In genomic region chr2:52904526-52904925, GRCm38 (mm10) we compare ENCODE assay signal across 30 mouse cellular contexts. TPM values are rescaled to one million over a fixed set of nuclear protein-coding genes. Genes with fewer than 3 reads are reported as not detected.
DNase-seq lines count a peak whose midpoint lies in the region; ATAC-seq and TF ChIP-seq lines count a peak whose summit lies in the region.
"Had no signal": no experiment of that assay in that cellular context is flagged by ENCODE, and none has a peak within 500 bp of the region (broad histone marks: within the 10 kb centered on the region; RNA-seq: fewer than 3 reads in every experiment).

No protein-coding gene starts in this region.

- H3K27me3 ChIP-seq in midbrain, embryonic 14.5 days (ENCODE audit: control insufficient read depth, insufficient read depth, low read length), result no peaks in the 10 kb centered on the region
- H3K27me3 ChIP-seq in midbrain, embryonic 10.5 days (ENCODE audit: low read depth, poor library complexity, severe bottlenecking), result no peaks in the 10 kb centered on the region
- no peaks in the 10 kb centered on the region for H3K27me3 ChIP-seq in lung, postnatal 0 days (replicated peaks; ENCODE audit: insufficient read depth, low read length)
- H3K27me3 ChIP-seq: CH12.LX; embryonic facial prominence, embryonic 12.5 days; embryonic facial prominence, embryonic 15.5 days; heart, embryonic 12.5 days; heart, embryonic 15.5 days; Patski had no signal

- ATAC-seq in midbrain, embryonic 14.5 days (ENCODE audit: low FRiP score, low TSS enrichment), result no peak
- ATAC-seq in lung, postnatal 0 days, result no peak
- ATAC-seq: forebrain, embryonic 14.5 days; forebrain, postnatal 0 days; hindbrain, postnatal 0 days; inflammation-experienced regulatory T-cells, adult 6 months; intestine, embryonic 16.5 days; Patski had no signal

- H3K36me3 ChIP-seq in midbrain, embryonic 14.5 days (ENCODE audit: control insufficient read depth, insufficient read depth, low read length), result no peaks in the 10 kb centered on the region
- H3K36me3 ChIP-seq in midbrain, embryonic 10.5 days, result no peaks in the 10 kb centered on the region
- H3K36me3 ChIP-seq in lung, postnatal 0 days (ENCODE audit: insufficient read depth, low read length), result no peaks in the 10 kb centered on the region
- H3K36me3 ChIP-seq: embryonic facial prominence, embryonic 12.5 days; embryonic facial prominence, embryonic 15.5 days; G1E; heart, embryonic 12.5 days; heart, embryonic 15.5 days had no signal

- no peak overlapping the region for H3K9ac ChIP-seq in midbrain, embryonic 14.5 days (replicated peaks; ENCODE audit: low read length)
- H3K9ac ChIP-seq in lung, postnatal 0 days (replicated peaks; ENCODE audit: low read depth), result no peak overlapping the region
- H3K9ac ChIP-seq: embryonic facial prominence, embryonic 12.5 days; embryonic facial prominence, embryonic 15.5 days; forebrain, postnatal 0 days; heart, embryonic 12.5 days; heart, embryonic 15.5 days; hindbrain, embryonic 14.5 days had no signal

- H3K4me2 ChIP-seq in midbrain, embryonic 14.5 days (ENCODE audit: low read length), result no peak overlapping the region
- no peak overlapping the region for H3K4me2 ChIP-seq in lung, postnatal 0 days (replicated peaks; ENCODE audit: low read depth, low read length)
- H3K4me2 ChIP-seq: embryonic facial prominence, embryonic 12.5 days; embryonic facial prominence, embryonic 15.5 days; heart, embryonic 12.5 days; heart, embryonic 15.5 days; hindbrain, embryonic 14.5 days had no signal

- 67% methylated on average over 5 of the region's 5 CpGs for WGBS in midbrain, embryonic 14.5 days
- 77% methylated on average over 5 of the region's 5 CpGs for WGBS in midbrain, embryonic 10.5 days
- WGBS in lung, postnatal 0 days, result 77% methylated on average over 5 of the region's 5 CpGs

- no peaks in the 10 kb centered on the region for H3K4me1 ChIP-seq in midbrain, embryonic 14.5 days (ENCODE audit: control insufficient read depth, insufficient read depth, low read length)
- peaks cover 27% of the 10 kb centered on the region for H3K4me1 ChIP-seq in midbrain, embryonic 10.5 days
- no peaks in the 10 kb centered on the region for H3K4me1 ChIP-seq in lung, postnatal 0 days (ENCODE audit: insufficient read depth, low read depth, low read length)

- DNase-seq in midbrain, embryonic 14.5 days, result peak; percentile 26
- DNase-seq in midbrain, embryonic 10.5 days (ENCODE audit: low spot score), result no peak
- DNase-seq in ES-CJ7 (ENCODE audit: low read depth, low spot score) (peak; percentile 78), WW6 (ENCODE audit: low read depth, low spot score) (peak; percentile 42)
- DNase-seq in lung, postnatal 0 days (ENCODE audit: low spot score), result no peak
- no peak for DNase-seq in heart, postnatal 36 days
- DNase-seq: adrenal gland, postnatal 10 days; adrenal gland, postnatal 36 days; B cell, adult 2 months; cerebellum, adult 18-20 months; cerebellum, adult 9-10 months; cerebellum, postnatal 14 days; forebrain, postnatal 0 days; gastrocnemius, adult 2 months; gastrocnemius, postnatal 14 days; heart, adult 18-20 months; heart, postnatal 10 days; heart, postnatal 4 days had no signal

- TF ChIP-seq EP300 in lung, postnatal 0 days (IDR thresholded peaks at IDR 0.05), result no peak

- no peak overlapping the region for H3K4me3 ChIP-seq in midbrain, embryonic 14.5 days (replicated peaks; ENCODE audit: low read depth, low read length)
- no peak overlapping the region for H3K4me3 ChIP-seq in midbrain, embryonic 10.5 days
- H3K4me3 ChIP-seq in lung, postnatal 0 days (ENCODE audit: low read depth, low read length), result no peak overlapping the region
- H3K4me3 ChIP-seq: embryonic facial prominence, embryonic 12.5 days; embryonic facial prominence, embryonic 15.5 days; gastrocnemius, adult 2 months; heart, embryonic 12.5 days; heart, embryonic 15.5 days had no signal

- intact Hi-C loops in heart, postnatal 36 days (cut with DNase I), result no loop called here

- no peaks in the 10 kb centered on the region for H3K9me3 ChIP-seq in midbrain, embryonic 14.5 days (ENCODE audit: control insufficient read depth, low read length)
- no peaks in the 10 kb centered on the region; the same call in 1 of the 2 replicates for H3K9me3 ChIP-seq in midbrain, embryonic 10.5 days (replicated peaks)
- no peaks in the 10 kb centered on the region for H3K9me3 ChIP-seq in lung, postnatal 0 days (ENCODE audit: low read length)
- H3K9me3 ChIP-seq: embryonic facial prominence, embryonic 12.5 days; embryonic facial prominence, embryonic 15.5 days; G1E; heart, embryonic 15.5 days had no signal

- no peak for TF ChIP-seq CTCF in lung, postnatal 0 days (IDR thresholded peaks at IDR 0.05)

- no peak overlapping the region for H3K27ac ChIP-seq in midbrain, embryonic 14.5 days (replicated peaks; ENCODE audit: low read depth, low read length)
- H3K27ac ChIP-seq in midbrain, embryonic 10.5 days (replicated peaks), result no peak overlapping the region
- H3K27ac ChIP-seq in lung, postnatal 0 days (ENCODE audit: low read length), result no peak overlapping the region
- H3K27ac ChIP-seq: embryonic facial prominence, embryonic 12.5 days; embryonic facial prominence, embryonic 15.5 days; gastrocnemius, adult 2 months; heart, embryonic 15.5 days; hindbrain, embryonic 14.5 days; hindbrain, postnatal 0 days had no signal

RNA-seq across cellular contexts. Expression of gene Fmnl2, which starts 46.9 kb away (rescaled TPM):
- polyA plus RNA-seq in midbrain, embryonic 14.5 days (2014; fragmentation: Nextera tagmentation; extraction: Ambion mirVana), result 17.2 and 18.1 TPM in 2 replicates
- 6.6 and 6.7 TPM in 2 replicates for polyA plus RNA-seq in midbrain, embryonic 10.5 days (2016; fragmentation: Nextera tagmentation; extraction: Ambion mirVana)
- 3.5 and 3.9 TPM in 2 replicates for polyA plus RNA-seq in lung, postnatal 0 days (2015; fragmentation: Nextera tagmentation; extraction: Ambion mirVana)
- 1 to 10 TPM; 5.6 to 6.8 TPM for total RNA-seq in heart, postnatal 36 days (2021)
- total RNA-seq: G1E had no signal
- polyA plus RNA-seq: G1E had no signal

Comparison
In these comparisons a context has a peak if more than half of its experiments do, and no peak if none do; other contexts are left out.
1. DNase-seq: peak in midbrain, embryonic 14.5 days (single experiment), ES-CJ7 (single experiment) and WW6 (single experiment); none in midbrain, embryonic 10.5 days (single experiment), lung, postnatal 0 days (single experiment) and heart, postnatal 36 days (0 of 2).